Mouse (Mus musculus): ENCODE measurements around the gene Grb10. TPM values are rescaled to one million over a fixed set of nuclear protein-coding genes. Genes with fewer than 3 reads are reported as not detected.

Gene Grb10
- polyA plus RNA-seq, 2 experiments = 243 to 644 TPM

- Histone ChIP-seq H3K27me3 (ENCODE audit: control insufficient read depth, insufficient read depth, low read length) (no peaks in the 10 kb centered on the region), H3K9me3 (ENCODE audit: control insufficient read depth, low read length) (no peaks in the 10 kb centered on the region), H3K4me1 (ENCODE audit: control insufficient read depth, insufficient read depth, low read length) (peaks cover 51% of the 10 kb centered on the region), H3K4me3 (replicated peaks; ENCODE audit: low read length) (no peak overlapping the region), H3K9ac (ENCODE audit: low read depth, low read length, severe bottlenecking) (no peak overlapping the region), H3K36me3 (ENCODE audit: control insufficient read depth, insufficient read depth, low read length) (peaks cover 58% of the 10 kb centered on the region), H3K4me2 (replicated peaks; ENCODE audit: low read depth, low read length, severe bottlenecking) (no peak overlapping the region), H3K27ac (replicated peaks; ENCODE audit: low read depth, low read length) (no peak overlapping the region)
- peak; percentile 35; the same call in 1 of the 2 replicates for ATAC-seq (ENCODE audit: low FRiP score, low read depth)
- TF ChIP-seq POLR2A (IDR thresholded peaks at IDR 0.05; ENCODE audit: borderline replicate concordance, extremely low read depth, insufficient read depth, insufficient read length) = no peak
- 11% methylated on average over 5 of the region's 5 CpGs for WGBS
- peak; percentile 54 for DNase-seq (ENCODE audit: low spot score)
These were observed 75.9 kb downstream of the Grb10 start for GRCm38 (mm10) chr11:11962629-11962954.

DNA sequence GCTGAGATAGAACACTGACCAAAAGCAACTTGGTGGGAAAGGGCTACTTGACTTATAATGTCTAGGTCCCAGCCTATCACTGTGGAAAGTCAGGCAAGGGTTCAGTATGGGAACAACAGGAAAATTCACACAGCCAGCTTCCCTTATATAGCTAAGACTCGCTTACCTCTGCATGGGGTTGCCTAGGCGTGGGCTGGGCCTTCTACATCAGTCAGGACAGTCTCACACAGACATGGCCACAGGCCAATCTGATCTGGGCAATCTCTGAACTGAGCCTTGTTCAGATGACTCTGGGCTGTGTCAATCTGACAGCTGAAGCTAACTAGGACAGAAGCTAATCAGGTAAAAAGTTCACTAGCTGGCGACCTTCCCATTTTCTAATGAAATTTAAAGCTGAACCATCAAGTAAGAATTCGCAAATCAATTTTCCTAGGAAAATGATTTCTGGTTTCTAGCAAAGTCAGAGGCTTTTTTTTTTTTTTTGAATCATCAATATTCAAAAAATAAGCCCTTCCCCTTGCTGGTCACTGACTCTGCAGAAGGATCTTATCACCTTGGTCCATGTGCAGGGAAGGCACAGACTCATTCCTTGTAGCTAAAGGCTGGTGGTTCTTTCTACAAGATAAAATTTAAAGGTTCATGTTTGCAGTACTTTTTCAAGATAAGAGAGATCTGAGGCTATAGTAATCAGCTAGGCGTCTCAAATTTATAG, 76.4 kb downstream of the Grb10 start:
- DNase-seq (ENCODE audit: low spot score) (no peak), ATAC-seq (ENCODE audit: low FRiP score, low read depth) (no peak)
- H3K36me3 ChIP-seq (ENCODE audit: control insufficient read depth, insufficient read depth, low read length) = peaks cover 54% of the 10 kb centered on the region
- no peaks in the 10 kb centered on the region for H3K27me3 ChIP-seq (ENCODE audit: control insufficient read depth, insufficient read depth, low read length)
- H3K4me3 ChIP-seq (replicated peaks; ENCODE audit: low read length) = no peak overlapping the region
- no peak overlapping the region for H3K9ac ChIP-seq (ENCODE audit: low read depth, low read length, severe bottlenecking)
- WGBS = 57% methylated on average over 5 of the region's 5 CpGs
- peaks cover 51% of the 10 kb centered on the region for H3K4me1 ChIP-seq (ENCODE audit: control insufficient read depth, insufficient read depth, low read length)
- TF ChIP-seq POLR2A (IDR thresholded peaks at IDR 0.05; ENCODE audit: borderline replicate concordance, extremely low read depth, insufficient read depth, insufficient read length) = no peak
- no peak overlapping the region for H3K4me2 ChIP-seq (replicated peaks; ENCODE audit: low read depth, low read length, severe bottlenecking)
- peak overlapping the region; percentile 77 for H3K27ac ChIP-seq (replicated peaks; ENCODE audit: low read depth, low read length)
- H3K9me3 ChIP-seq (ENCODE audit: control insufficient read depth, low read length) = no peaks in the 10 kb centered on the region

- WGBS = 12% methylated on average over 5 of the region's 5 CpGs
These were observed 77.6 kb downstream of the Grb10 start for GRCm38 (mm10) chr11:11960858-11961257.

DNA sequence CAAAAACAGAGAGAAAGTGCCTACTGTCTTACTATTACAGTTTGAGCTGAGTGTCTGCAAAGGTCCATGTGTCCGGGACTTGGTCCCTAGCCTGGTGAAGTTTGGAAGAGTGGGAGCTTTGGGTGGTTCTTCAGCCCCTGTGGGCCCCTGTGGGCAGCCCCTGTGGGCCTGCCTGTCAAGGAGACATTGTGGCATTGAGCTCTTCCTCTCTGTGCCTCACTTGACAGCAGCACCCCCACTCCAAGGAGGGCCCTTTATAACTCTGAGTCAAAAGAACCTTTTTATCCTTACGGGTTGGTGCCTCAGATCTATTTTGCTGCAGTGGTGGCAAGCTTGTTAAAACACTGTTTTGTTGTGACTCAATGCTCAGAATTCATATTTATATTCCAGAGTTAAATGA, 78.3 kb downstream of the Grb10 start:
- H3K36me3 ChIP-seq (ENCODE audit: control insufficient read depth, insufficient read depth, low read length) = peaks cover 45% of the 10 kb centered on the region
- peak overlapping the region; percentile 77 for H3K27ac ChIP-seq (replicated peaks; ENCODE audit: low read depth, low read length)
- no peaks in the 10 kb centered on the region for H3K27me3 ChIP-seq (ENCODE audit: control insufficient read depth, insufficient read depth, low read length)
- no peak overlapping the region for H3K4me3 ChIP-seq (replicated peaks; ENCODE audit: low read length)
- 58% methylated on average over 2 of the region's 2 CpGs for WGBS
- peaks cover 59% of the 10 kb centered on the region for H3K4me1 ChIP-seq (ENCODE audit: control insufficient read depth, insufficient read depth, low read length)
- H3K9ac ChIP-seq (ENCODE audit: low read depth, low read length, severe bottlenecking) = no peak overlapping the region
- ATAC-seq (ENCODE audit: low FRiP score, low read depth) (no peak), DNase-seq (ENCODE audit: low spot score) (no peak)
- no peak for TF ChIP-seq POLR2A (IDR thresholded peaks at IDR 0.05; ENCODE audit: borderline replicate concordance, extremely low read depth, insufficient read depth, insufficient read length)
- no peaks in the 10 kb centered on the region for H3K9me3 ChIP-seq (ENCODE audit: control insufficient read depth, low read length)
- H3K4me2 ChIP-seq (replicated peaks; ENCODE audit: low read depth, low read length, severe bottlenecking) = 0 out of 2 replicates have a peak overlapping the region, but pooled peaks have one; percentile 2

More at GRCm38 (mm10) chr11:11960858-11961257, 77.6 kb downstream of the Grb10 start:
- Histone ChIP-seq H3K27me3 (ENCODE audit: control insufficient read depth, insufficient read depth, low read length) (no peaks in the 10 kb centered on the region), H3K4me2 (replicated peaks; ENCODE audit: low read depth, low read length, severe bottlenecking) (no peak overlapping the region), H3K27ac (replicated peaks; ENCODE audit: low read depth, low read length) (peak overlapping the region; percentile 77), H3K36me3 (ENCODE audit: control insufficient read depth, insufficient read depth, low read length) (peaks cover 47% of the 10 kb centered on the region), H3K9me3 (ENCODE audit: control insufficient read depth, low read length) (no peaks in the 10 kb centered on the region), H3K4me1 (ENCODE audit: control insufficient read depth, insufficient read depth, low read length) (peaks cover 55% of the 10 kb centered on the region), H3K4me3 (replicated peaks; ENCODE audit: low read length) (no peak overlapping the region), H3K9ac (ENCODE audit: low read depth, low read length, severe bottlenecking) (no peak overlapping the region)
- no peak for TF ChIP-seq POLR2A (IDR thresholded peaks at IDR 0.05; ENCODE audit: borderline replicate concordance, extremely low read depth, insufficient read depth, insufficient read length)
- ATAC-seq (ENCODE audit: low FRiP score, low read depth) (no peak), DNase-seq (ENCODE audit: low spot score) (no peak)

DNA sequence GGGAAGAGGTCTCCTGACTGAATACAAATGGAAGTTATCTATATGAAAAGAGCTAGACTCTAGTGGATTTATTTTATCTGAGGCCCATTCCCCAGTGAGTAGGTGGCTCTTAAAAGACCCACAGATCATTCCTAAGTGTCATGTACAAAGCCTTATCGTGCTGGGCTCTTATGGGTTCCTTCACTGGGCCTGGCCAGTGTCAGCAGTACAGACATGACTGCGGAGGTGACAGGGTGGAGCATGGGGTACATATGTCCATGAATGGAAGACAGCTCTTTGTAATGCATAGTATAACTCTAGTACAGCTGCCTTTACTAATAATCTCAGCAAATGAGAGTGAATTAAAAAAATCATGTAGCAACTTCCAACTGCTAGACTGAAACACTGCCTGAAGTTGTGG, 80.0 kb downstream of the Grb10 start:
- Histone ChIP-seq H3K4me1 (ENCODE audit: control insufficient read depth, insufficient read depth, low read length) (peaks cover 75% of the 10 kb centered on the region), H3K36me3 (ENCODE audit: control insufficient read depth, insufficient read depth, low read length) (peaks cover 40% of the 10 kb centered on the region), H3K9ac (ENCODE audit: low read depth, low read length, severe bottlenecking) (no peak overlapping the region), H3K4me3 (replicated peaks; ENCODE audit: low read length) (no peak overlapping the region), H3K4me2 (replicated peaks; ENCODE audit: low read depth, low read length, severe bottlenecking) (no peak overlapping the region), H3K27ac (replicated peaks; ENCODE audit: low read depth, low read length) (no peak overlapping the region), H3K27me3 (ENCODE audit: control insufficient read depth, insufficient read depth, low read length) (no peaks in the 10 kb centered on the region), H3K9me3 (ENCODE audit: control insufficient read depth, low read length) (no peaks in the 10 kb centered on the region)
- no peak for ATAC-seq (ENCODE audit: low FRiP score, low read depth)
- 79% methylated on average over 2 of the region's 2 CpGs for WGBS
- DNase-seq (ENCODE audit: low spot score) = no peak
- TF ChIP-seq POLR2A (IDR thresholded peaks at IDR 0.05; ENCODE audit: borderline replicate concordance, extremely low read depth, insufficient read depth, insufficient read length) = no peak
